Mouse (Mus musculus) layer of hippocampus, postnatal 25 days (tissue): ENCODE measurements at regions not wholly inside any gene's neighbourhood (a gene's known extent, or its start where the extent isn't known, plus 50 kb on each side); places are given as distances from the start of the nearest gene placed in this dataset.

Source experiments
- microRNA-seq, 2 experiments: library from miRNA; unstranded; fragments of <30 nt; microRNA quantifications; one replicate each; pipeline ENCODE4 v1.2.0; 2021

Small RNAs in the stretch of these regions (microRNA-seq; reads per million reads assigned to microRNA genes)
- gene Gm26190: 0 reads per million in 2 experiments
